In the genomic region with DNA sequence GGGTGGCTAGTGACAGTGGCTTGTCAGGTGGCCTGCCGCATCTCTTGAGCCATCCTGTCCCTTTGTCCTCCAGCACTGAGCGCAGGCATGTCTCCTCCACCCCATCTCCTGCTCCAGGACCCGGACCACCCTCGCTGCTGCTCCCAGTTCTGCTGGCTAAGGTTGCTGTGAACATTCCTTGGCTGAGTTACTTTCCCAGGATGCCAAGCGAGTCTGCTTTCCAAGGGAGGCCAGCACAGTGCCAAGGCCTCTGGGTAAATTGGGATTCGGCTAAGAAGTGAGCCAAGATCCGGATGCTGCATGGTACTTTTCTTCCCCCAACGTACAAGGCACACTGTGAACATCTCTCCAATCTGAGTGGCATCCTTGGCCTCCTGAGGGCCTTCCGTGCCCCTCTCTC, we compare ENCODE assay signal across 9 mouse cellular contexts.
DNase-seq lines count a peak whose midpoint lies in the region; ATAC-seq lines count a peak whose summit lies in the region.
"Had no signal": no experiment of that assay in that cellular context is flagged by ENCODE, and none has a peak within 500 bp of the region (broad histone marks: within the 10 kb centered on the region; RNA-seq: fewer than 3 reads in every experiment).

No protein-coding gene starts in this region.

- ATAC-seq in inflammation-experienced regulatory T-cells, adult 6 months = no peak

- peak; percentile 52 for DNase-seq in adrenal gland, postnatal 14 days
- DNase-seq in adrenal gland, adult 8-10 months = no peak
- DNase-seq in Muller cell, postnatal 12 days (ENCODE audit: inconsistent ontology term) = peak; percentile 45
- peak; percentile 5 for DNase-seq in fibroblast of lung, adult 2 months (ENCODE audit: low read depth)
- DNase-seq in layer of hippocampus, postnatal 36 days = peak; percentile 44 to 61
- DNase-seq in kidney, postnatal 36 days = no peak
- DNase-seq in spleen, postnatal 4 days (ENCODE audit: low spot score in 2 of 2) = no peak
- DNase-seq: liver, embryonic 13.5 days had no signal

Comparison
In these comparisons a context has a peak if more than half of its experiments do, and no peak if none do; other contexts are left out.
1. DNase-seq: peak in adrenal gland, postnatal 14 days (single experiment), Muller cell, postnatal 12 days (single experiment), fibroblast of lung, adult 2 months (single experiment) and layer of hippocampus, postnatal 36 days (2 of 2); none in adrenal gland, adult 8-10 months (single experiment), kidney, postnatal 36 days (0 of 2) and spleen, postnatal 4 days (0 of 2).